Mouse (Mus musculus) myocyte (in vitro differentiated cells): Measurements from ENCODE around the gene Aaed1. TPM values are rescaled to one million over a fixed set of nuclear protein-coding genes. Genes with fewer than 3 reads are reported as not detected.

Source experiments
- H3K27me3 ChIP-seq: one replicate; pipeline ENCODE4 v1.6.1; 2011; ENCODE audit not compliant: control insufficient read depth, insufficient read depth, insufficient read length
- H3K36me3 ChIP-seq: one replicate; pipeline ENCODE4 v1.6.1; 2011; ENCODE audit not compliant: control insufficient read depth, insufficient read depth
- H3K4me2 ChIP-seq: one replicate; pipeline ENCODE4 v1.6.1; 2011; ENCODE audit warnings: low read depth, control low read depth
- H3K4me3 ChIP-seq: one replicate; pipeline ENCODE4 v1.5.1; 2011; ENCODE audit warnings: mild to moderate bottlenecking, control low read depth, moderate library complexity
- H3K79me2 ChIP-seq: one replicate; pipeline ENCODE4 v1.6.1; 2011; ENCODE audit not compliant: control insufficient read depth, insufficient read depth
- H3ac ChIP-seq: one replicate; pipeline ENCODE4 v1.6.1; 2011; ENCODE audit not compliant: control insufficient read depth, insufficient read length
- CEBPB ChIP-seq: IDR thresholded peaks from 2 replicates; pipeline ENCODE4 v1.6.1; 2011; ENCODE audit warnings: mild to moderate bottlenecking, moderate library complexity; ENCODE audit not compliant: poor library complexity, insufficient read depth, severe bottlenecking
- E2F4 ChIP-seq: IDR thresholded peaks from one replicate; pipeline ENCODE4 v1.6.1; 2011; ENCODE audit warnings: mild to moderate bottlenecking, control low read depth, moderate library complexity; ENCODE audit not compliant: insufficient read depth
- MAX ChIP-seq: IDR thresholded peaks from one replicate; pipeline ENCODE4 v1.6.1; 2011; ENCODE audit warnings: low read depth, mild to moderate bottlenecking, control low read depth
- MYOD1 ChIP-seq, 3 experiments: IDR thresholded peaks; one replicate each; pipeline ENCODE4 v1.6.1; 2011; ENCODE audit warnings: control low read depth in 2 of 3, low read depth in 2 of 3, mild to moderate bottlenecking in 2 of 3, moderate library complexity in 1 of 3; ENCODE audit not compliant: insufficient read length in 2 of 3, control insufficient read depth in 1 of 3
- MYOG ChIP-seq, 3 experiments: IDR thresholded peaks; one replicate each; pipeline ENCODE4 v1.6.1; 2011; ENCODE audit warnings: control low read depth in 2 of 3, low read depth in 2 of 3, mild to moderate bottlenecking in 2 of 3; ENCODE audit not compliant: insufficient read length in 2 of 3, control insufficient read depth in 1 of 3, insufficient read depth in 1 of 3
- POLR2A ChIP-seq: IDR thresholded peaks from one replicate; pipeline ENCODE4 v1.6.1; 2011; ENCODE audit warnings: low read depth, mild to moderate bottlenecking, control low read depth, moderate library complexity; ENCODE audit not compliant: insufficient read length
- POLR2AphosphoS2 ChIP-seq: IDR thresholded peaks from one replicate; pipeline ENCODE4 v1.6.1; 2011; ENCODE audit warnings: low read depth, control low read depth; ENCODE audit not compliant: insufficient read length
- REST ChIP-seq: IDR thresholded peaks from one replicate; pipeline ENCODE4 v1.6.1; 2011; ENCODE audit warnings: mild to moderate bottlenecking, control low read depth, moderate library complexity; ENCODE audit not compliant: insufficient read depth, insufficient read length
- SRF ChIP-seq: IDR thresholded peaks from one replicate; pipeline ENCODE4 v1.6.1; 2011; ENCODE audit warnings: low read depth; ENCODE audit not compliant: control insufficient read depth, insufficient read length
- TCF12 ChIP-seq: IDR thresholded peaks from one replicate; pipeline ENCODE4 v1.6.1; 2011; ENCODE audit warnings: mild to moderate bottlenecking, control low read depth; ENCODE audit not compliant: poor library complexity, insufficient read depth, severe bottlenecking
- TCF3 ChIP-seq: IDR thresholded peaks from one replicate; pipeline ENCODE4 v1.6.1; 2011; ENCODE audit warnings: low read depth, control low read depth; ENCODE audit not compliant: insufficient read length
- USF1 ChIP-seq: IDR thresholded peaks from one replicate; pipeline ENCODE4 v1.6.1; 2011; ENCODE audit warnings: low read depth, mild to moderate bottlenecking, control low read depth, moderate library complexity
- polyA plus RNA-seq: library from polyadenylated mRNA; unstranded; fragments of >200 nt; fragmentation: generic; extraction: Trizol; gene quantifications from one replicate; pipeline ENCODE4 v1.2.1, GENCODE M21; 2012; ENCODE audit warnings: missing spikeins

The Aaed1 gene
- polyA plus RNA-seq, 1 experiment: 12.1 TPM

DNA sequence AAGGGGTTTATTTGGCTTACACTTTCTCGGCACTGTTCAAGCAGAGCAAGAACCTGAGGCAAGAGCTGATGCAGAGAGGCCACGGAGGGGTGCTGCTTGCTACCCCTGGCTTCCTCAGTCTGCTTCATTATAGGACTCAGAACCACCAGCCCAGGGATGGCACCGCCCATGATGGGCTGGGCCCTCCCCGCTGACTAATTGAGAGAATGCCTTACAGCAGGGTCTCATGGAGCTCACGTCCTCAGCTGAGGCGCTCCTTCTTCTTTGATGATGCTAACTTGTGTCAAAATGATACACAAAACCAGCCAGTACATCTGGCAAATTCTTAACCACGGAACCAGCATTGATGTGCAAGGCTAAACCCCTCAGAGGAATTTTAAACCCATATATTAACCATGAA, 71.9 kb downstream of the Aaed1 start:
- no peaks in the 10 kb centered on the region for H3K79me2 ChIP-seq
- H3K36me3 ChIP-seq: no peaks in the 10 kb centered on the region
- no peak overlapping the region for H3K4me2 ChIP-seq
- H3ac ChIP-seq: no peak overlapping the region
- H3K4me3 ChIP-seq: no peak overlapping the region
- no peaks in the 10 kb centered on the region for H3K27me3 ChIP-seq
- no peak for TF ChIP-seq SRF

DNA sequence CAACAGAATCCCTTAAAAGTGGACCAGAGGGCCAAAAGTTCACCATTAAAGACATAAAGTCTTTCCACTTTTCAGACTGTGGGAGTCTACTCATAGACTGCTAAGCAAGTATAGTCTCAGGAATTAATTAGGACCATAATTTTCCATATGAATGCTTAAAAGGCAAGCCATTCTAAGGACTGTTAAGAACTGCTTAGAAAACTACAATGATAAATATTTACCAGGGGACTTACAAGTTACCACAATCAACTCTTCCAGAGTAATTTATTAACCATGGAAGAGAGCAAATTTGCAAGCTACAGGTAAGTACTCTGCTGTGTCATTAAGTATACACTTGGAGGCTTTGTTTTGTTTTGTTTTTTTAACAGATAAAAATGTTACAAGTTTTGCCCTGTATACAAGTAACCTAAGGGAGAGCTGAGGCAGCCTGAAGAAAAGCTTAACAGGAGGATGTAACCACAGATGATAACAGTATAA, 74.8 kb downstream of the Aaed1 start:
- Histone ChIP-seq H3K4me3 (no peak overlapping the region), H3K79me2 (no peaks in the 10 kb centered on the region), H3K36me3 (no peaks in the 10 kb centered on the region), H3ac (no peak overlapping the region), H3K27me3 (no peaks in the 10 kb centered on the region), H3K4me2 (no peak overlapping the region)
- no peak for TF ChIP-seq POLR2AphosphoS2
- no peak for TF ChIP-seq E2F4
- TF ChIP-seq REST: no peak
- no peak for TF ChIP-seq MAX
- TF ChIP-seq CEBPB: no peak

DNA sequence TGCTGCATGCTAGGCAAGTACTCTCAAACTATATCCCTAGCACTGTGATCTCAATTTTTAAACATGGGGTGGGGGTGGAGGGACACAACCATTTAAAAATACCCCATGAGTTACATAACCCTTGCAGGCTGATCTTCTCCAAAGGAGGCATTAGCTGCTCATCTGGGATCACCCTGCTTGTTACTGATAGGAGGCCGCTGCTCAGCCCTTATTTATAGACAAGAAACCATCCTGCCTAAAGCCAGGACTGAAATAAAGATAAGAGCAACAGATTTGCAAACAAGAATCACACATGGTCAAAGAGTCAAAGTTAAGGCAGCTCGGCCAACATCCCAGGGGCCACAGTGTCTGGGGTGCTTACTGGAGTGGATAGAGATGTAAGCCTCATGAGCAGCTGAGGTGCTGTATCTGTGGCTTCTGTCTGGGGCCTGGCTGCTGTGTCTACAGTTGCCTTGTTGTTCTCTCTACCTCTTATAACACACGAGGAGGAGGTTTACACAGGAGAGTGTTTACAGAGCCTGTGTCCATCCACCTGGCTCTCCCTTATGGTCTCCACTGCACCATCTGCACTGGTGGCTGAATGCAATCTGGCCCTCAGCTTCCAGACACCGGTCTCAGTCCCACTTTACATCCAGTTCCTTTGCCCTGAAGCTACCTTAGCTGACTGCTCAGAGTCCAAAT, 75.4 kb downstream of the Aaed1 start:
- H3K27me3 ChIP-seq: no peaks in the 10 kb centered on the region
- no peak for TF ChIP-seq TCF12
- no peak for TF ChIP-seq POLR2A
- TF ChIP-seq MYOD1 (IDR thresholded peaks at IDR 0.05; ENCODE audit: control insufficient read depth in 1 of 3, insufficient read length in 2 of 3, low read depth in 2 of 3): no peak
- TF ChIP-seq E2F4: no peak
- TF ChIP-seq SRF: no peak
- no peak for TF ChIP-seq CEBPB
- no peak for TF ChIP-seq MAX
- no peak for TF ChIP-seq TCF3
- TF ChIP-seq MYOG (IDR thresholded peaks at IDR 0.05; ENCODE audit: control insufficient read depth in 1 of 3, insufficient read depth in 1 of 3, insufficient read length in 2 of 3, low read depth in 2 of 3): no peak
- TF ChIP-seq POLR2AphosphoS2: no peak
- TF ChIP-seq USF1: no peak
- TF ChIP-seq REST: no peak
- no peak overlapping the region for H3K4me3 ChIP-seq
- H3K36me3 ChIP-seq: no peaks in the 10 kb centered on the region
- no peaks in the 10 kb centered on the region for H3K79me2 ChIP-seq
- H3ac ChIP-seq: no peak overlapping the region
- H3K4me2 ChIP-seq: no peak overlapping the region

DNA sequence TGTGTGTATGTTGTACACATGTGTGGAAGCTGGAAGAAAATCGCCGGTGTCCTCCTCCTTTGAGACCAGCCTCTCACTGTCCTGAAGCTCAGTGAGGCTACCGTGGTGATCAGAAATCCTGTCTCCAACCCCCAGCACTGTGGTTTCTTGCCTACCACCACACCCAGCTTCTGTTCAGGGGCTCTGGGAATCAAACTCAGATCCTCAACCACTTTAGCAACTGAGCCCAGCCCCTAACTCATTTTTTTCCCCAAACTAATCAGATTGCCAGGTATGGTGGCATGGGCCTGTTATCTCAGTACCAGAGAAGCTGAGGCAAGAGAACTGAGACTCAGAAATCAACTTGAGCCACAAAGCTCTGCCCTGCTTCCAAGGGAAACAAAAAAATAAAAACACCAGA, 76.7 kb downstream of the Aaed1 start:
- Histone ChIP-seq H3K4me2 (no peak overlapping the region), H3ac (no peak overlapping the region), H3K4me3 (no peak overlapping the region), H3K27me3 (no peaks in the 10 kb centered on the region), H3K36me3 (no peaks in the 10 kb centered on the region), H3K79me2 (no peaks in the 10 kb centered on the region)
- TF ChIP-seq E2F4 (no peak), USF1 (no peak), MYOG (IDR thresholded peaks at IDR 0.05; ENCODE audit: control insufficient read depth in 1 of 3, insufficient read depth in 1 of 3, insufficient read length in 2 of 3, low read depth in 2 of 3) (no peak), SRF (no peak), MYOD1 (IDR thresholded peaks at IDR 0.05; ENCODE audit: control insufficient read depth in 1 of 3, insufficient read length in 2 of 3, low read depth in 2 of 3) (no peak), MAX (no peak), TCF12 (no peak), REST (no peak), POLR2A (no peak), CEBPB (no peak), POLR2AphosphoS2 (no peak), TCF3 (no peak)

DNA sequence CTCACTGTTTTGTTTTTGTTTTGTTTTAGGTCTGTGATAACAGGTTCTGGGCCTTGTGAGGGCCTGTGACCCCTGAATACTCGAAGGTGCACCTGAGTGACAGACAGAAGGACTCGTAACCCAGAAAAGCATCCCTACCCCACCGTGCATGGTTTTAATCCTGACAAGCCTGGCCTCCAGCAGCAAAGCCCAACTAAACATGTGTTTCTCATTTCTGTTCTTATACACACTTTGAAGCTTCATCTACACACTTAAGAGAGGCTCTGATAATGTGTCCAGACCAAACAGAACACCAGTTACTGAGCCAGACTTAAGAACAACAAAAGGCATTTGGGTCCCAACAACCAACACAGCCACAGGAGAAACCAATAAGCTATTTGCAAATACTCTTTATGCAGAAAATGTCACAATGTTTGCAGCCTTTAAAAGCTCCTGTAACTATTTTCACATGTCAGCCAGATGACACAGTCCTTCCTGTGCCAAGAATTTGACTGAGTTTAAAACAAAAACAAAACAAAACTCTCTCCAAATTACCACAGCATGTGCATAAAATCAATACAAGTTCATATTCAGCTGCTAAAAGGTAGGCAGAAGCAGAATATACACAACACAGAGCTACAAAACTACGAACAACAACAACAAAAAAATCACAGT, 77.3 kb downstream of the Aaed1 start:
- no peaks in the 10 kb centered on the region for H3K36me3 ChIP-seq
- no peak overlapping the region for H3K4me3 ChIP-seq
- no peak overlapping the region for H3ac ChIP-seq
- H3K79me2 ChIP-seq: no peaks in the 10 kb centered on the region
- no peaks in the 10 kb centered on the region for H3K27me3 ChIP-seq
- H3K4me2 ChIP-seq: no peak overlapping the region
- TF ChIP-seq POLR2AphosphoS2 (no peak), POLR2A (no peak), MYOD1 (IDR thresholded peaks at IDR 0.05; ENCODE audit: control insufficient read depth in 1 of 3, insufficient read length in 2 of 3, low read depth in 2 of 3) (no peak), MAX (no peak), MYOG (IDR thresholded peaks at IDR 0.05; ENCODE audit: control insufficient read depth in 1 of 3, insufficient read depth in 1 of 3, insufficient read length in 2 of 3, low read depth in 2 of 3) (no peak)
